Mouse (Mus musculus) v-Abl transformed pro-B cells (cell line): ENCODE data around the gene Cp.
"Not testable (repeated sequence)": the region's sequence is repeated elsewhere in the genome, so short reads cannot be mapped to it uniquely, and the experiment has no call there.

Experiments used
- in situ Hi-C, 2 experiments: fragments of 400-800 bp; cut with MboI; formaldehyde crosslinking; loops; one replicate each; pipeline ENCODE4 v1.15.1; 2025; ENCODE audit not compliant: unreplicated experiment in 2 of 2

The Cp gene

DNA sequence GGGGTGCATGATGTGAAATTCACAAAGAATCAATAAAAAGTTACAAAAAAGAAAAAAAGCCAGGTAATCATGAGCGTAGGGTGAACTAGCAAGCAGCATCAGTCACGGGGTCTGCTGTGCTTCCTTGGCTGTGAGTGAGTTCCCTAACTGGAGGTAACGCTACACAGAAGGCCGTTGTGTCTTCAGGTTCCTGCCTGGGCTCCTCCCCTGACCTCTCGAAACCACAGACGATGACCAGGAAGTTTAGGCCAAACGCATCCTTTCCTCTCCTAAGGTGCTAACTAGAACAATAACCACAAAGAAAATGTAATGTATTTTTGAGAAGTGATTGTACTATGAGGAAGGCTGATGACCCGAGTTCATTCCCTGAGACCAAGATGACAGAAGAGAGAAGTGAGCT, 47.6 kb downstream of the Cp start:
- in situ Hi-C loops: loop anchor here in 1 of 2 experiments (10.0 kb wide), 1 partner anchor 190 kb away; no protein-coding TSS in a partner anchor

DNA sequence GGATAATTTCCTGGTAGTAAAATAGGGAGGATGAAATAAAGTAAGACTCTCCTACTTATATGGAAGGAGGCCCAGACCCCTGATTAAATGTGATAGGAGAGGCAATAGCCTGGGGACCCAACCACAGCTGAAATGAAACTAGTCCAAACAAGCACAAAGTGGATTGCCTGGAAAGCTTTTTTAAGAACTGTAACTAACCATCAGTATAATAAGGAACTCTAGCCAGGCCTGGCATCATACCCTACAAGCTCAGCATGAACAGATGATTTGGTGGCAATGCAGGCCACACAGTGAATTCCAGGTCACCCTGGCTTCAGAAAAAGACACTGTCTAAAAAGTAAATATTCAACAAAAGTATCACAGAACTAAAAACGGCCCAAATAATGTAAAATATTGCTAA, 48.8 kb downstream of the Cp start:
- in situ Hi-C loops: loop anchor here in 1 of 2 experiments (10.0 kb wide), 1 partner anchor 189 kb away; no protein-coding TSS in a partner anchor

DNA sequence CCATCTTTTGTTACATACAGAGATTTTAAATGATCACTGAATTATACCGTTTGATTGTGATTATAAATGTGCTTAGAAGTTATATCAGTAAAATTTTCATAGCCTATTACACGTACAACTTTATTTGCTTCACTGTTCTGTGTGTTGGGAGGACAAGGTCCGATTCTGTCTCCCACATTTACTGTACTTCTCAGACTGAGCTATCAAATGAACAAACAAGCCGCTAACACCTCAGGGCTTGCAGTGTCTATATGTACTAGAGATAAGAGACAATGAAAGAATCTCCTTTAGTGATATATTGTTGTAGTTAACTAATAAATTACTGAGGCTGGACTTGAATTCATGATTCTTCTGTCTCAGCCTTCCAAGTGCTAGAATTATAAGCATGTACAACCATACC, 50.4 kb downstream of the Cp start:
- in situ Hi-C loops: loop anchor here in 1 of 2 experiments (10.0 kb wide), 1 partner anchor 188 kb away; no protein-coding TSS in a partner anchor

DNA sequence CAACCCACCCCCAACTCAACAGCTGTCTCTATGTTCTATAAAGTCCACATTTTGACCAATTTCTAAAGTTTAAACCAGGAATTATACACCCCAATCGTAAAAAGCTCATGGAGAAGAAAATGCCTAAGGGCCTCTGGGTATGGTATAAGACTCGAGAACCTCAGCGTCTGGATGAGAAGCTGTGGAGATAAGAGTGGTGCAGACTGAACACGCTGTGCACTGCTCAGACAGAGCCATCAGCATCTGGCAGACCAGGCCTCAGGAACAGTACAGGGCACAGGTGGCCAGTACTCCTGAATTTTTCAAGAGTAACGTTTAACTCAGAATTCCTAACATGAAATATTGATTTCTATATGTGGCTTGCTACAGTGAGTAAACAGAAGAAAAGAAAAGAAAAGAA, 50.9 kb downstream of the Cp start:
- in situ Hi-C loops: loop anchor here in 1 of 2 experiments (10.0 kb wide), 1 partner anchor 187 kb away; no protein-coding TSS in a partner anchor

DNA sequence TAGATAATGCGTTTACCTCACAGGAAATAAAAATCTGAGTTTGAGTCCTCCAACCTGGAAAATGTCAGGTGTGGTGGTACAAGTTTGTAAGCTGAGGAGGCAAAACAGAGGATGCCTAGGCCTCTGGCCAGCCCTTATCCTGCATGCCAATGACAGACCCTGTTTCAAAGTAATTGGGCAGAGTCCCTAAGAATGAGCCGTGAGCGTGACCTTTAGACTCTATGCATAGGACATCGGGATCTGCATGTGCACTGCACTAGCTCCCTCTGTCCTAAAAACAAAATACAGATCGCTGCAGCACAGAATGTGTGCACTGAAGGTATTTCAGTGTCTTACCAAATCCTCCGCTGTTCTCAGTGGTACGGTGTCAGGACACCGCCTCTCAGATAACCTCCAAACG, 53.6 kb downstream of the Cp start:
- in situ Hi-C loops: no loop called here

DNA sequence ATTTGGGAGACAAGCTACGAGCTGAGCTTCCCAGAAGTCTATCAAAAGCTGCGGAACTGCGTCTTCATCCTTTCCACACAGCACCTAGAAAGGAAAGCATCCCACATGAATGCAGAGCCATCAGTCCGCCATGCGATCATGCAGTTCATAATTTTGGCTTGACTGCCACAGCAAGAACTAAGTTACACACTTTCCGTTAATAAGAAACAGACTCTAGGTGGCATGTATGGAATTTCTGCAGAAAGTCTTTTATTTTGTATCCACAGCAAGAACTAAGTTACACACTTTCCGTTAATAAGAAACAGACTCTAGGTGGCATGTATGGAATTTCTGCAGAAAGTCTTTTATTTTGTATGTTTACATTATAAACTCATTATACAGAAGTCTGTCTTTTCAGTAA, 54.1 kb downstream of the Cp start:
- in situ Hi-C loops: not testable (repeated sequence)

DNA sequence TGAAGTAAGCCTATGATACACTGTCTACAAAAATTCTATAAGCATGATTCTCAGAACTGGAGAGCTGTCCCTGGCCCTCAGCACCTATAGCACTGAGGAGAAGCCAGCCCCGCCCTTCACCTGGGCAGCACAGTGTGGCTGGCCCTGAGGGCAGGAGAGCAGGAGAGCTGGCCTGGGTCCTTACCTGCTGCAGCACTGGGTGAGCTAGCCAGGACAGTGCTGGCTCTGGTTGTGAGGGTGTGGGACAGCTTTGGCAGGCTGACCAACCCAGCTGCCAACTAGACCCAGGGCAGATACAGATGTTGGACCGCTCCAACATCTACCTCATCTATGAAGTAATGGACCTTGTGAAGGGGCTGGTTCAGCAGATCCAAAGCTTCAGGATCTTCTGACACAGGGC, 57.6 kb downstream of the Cp start:
- in situ Hi-C loops: no loop called here

DNA sequence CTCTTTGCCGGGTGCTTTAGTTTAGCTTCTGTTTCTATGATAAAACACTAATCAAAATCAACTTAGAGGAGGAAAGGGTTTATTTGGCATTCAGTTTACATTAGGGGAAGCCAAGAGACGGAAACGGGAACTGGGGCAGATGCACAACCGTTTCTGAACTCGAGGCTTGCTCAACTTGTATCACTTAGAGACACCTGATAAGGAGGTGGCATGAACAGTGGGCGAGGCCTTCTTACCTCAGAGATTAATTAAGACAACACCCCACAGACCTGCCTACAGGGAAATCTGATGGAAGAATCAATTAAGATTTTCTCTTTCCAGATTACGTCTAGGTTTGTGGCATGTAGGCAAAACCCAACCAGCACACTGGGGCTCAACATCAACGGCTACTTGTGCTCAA, 61.2 kb downstream of the Cp start:
- in situ Hi-C loops: no loop called here

DNA sequence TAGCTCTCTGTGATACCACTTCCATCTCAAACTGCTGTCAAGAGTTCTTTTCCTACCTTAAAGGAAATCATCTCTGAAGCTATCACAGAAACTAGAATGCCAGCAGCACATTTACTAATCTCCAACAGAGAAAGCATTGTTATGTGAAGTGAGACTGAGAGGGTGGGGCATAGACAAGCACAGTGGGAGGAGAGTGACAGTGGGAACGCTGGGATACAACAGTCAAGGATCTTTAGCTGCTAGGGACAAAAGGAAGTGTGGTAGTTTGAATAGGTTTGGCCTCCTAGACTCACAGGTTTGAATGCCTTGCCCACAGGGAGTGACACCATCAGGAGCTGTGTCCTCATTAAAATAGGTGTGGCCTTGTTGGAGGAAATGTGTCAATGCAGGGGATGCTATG, 67.0 kb downstream of the Cp start:
- in situ Hi-C loops: no loop called here

DNA sequence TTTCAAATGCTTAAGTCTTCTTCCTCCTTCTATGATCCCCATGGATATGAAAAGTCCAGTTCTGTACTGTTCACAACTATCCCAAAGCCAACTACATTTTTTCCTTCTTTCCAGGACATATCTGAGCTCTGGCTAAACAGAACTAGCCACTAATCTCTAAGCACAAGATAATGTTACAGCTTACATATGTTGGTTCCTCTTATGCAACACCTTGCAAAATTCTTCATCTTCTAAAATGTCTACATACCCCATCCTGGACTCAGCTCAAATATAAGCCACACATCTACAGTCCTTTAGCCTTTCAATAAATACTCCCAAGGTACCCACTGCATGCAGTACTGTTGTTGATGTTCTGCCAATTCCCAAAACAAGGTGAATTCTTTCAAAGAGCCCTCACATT, 69.6 kb downstream of the Cp start:
- in situ Hi-C loops: loop anchor here in 1 of 2 experiments (25.0 kb wide), 2 partner anchors 389 to 714 kb away; partner anchors contain the start of gene 1700064H15Rik

DNA sequence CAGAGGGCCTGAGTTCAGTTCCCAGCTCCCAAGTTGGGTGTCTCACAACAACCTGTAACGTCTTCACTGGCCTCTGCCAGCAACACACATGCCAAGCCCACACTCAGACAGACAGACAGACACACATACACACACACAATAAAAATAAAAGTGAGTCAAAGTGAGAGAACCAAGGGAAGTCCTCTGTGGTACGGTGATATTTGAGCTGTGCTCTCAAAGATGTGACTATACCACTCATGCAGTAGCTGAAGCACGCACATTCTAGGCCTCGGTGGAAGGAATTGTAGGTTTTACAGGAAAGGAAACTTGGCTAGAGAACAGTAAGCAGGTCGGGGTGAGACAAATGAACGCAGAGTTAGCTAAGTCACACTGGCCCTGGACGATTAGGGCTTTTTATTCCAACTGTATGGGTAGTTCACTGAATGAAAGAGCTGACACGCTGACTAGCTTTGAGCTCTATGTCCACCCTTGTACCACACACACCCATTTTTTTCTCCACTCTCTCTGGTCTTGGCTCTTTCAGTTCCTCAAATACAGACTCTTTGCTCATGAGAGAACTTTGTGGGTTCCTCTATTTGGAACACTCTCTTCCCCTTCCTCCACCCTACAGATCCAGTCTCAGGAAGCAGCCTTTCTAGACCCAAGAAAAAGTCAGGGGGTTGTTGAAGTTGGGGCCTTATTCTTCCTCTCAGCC, 70.3 kb downstream of the Cp start:
- in situ Hi-C loops: loop anchor here in 1 of 2 experiments (25.0 kb wide), 2 partner anchors 390 to 715 kb away; partner anchors contain the start of gene 1700064H15Rik

DNA sequence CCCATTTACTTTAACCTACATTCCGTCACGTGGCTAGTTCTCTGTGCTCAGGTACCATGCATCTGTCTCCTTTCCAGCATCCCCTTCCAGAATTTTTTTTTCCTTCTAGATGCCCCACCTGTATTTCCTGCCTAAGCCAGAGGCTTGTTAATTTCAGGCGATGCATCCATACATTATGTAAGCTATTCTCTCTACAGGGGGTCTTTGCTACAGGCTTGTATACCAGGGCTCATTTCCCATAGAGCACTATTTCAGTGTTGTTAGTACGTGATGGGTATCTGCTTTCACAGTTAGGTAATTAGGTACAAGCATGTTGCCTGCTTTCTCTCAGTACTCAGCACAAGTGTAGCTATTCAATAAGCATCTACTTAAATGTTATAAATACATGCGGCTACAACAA, 70.9 kb downstream of the Cp start:
- in situ Hi-C loops: loop anchor here in 1 of 2 experiments (25.0 kb wide), 2 partner anchors 390 to 715 kb away; partner anchors contain the start of gene 1700064H15Rik

DNA sequence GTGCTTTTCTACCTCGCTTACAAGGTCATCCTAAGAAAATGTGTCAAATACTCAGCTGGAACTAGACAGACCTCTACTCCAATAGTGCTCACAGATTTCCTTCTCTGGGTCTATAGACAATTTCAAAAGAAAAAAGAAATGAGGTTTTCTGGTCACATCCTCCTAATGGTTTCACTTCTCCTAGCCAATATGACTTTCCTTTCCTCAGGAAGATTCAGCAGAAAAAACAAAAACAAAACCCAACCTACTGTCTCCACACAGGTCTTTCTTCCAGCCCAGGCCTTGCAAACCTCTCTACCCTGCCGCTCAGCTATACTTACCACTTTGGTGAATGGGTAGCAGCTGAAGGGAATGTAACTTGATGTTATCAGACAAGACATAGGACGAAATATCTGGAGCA, 71.8 kb downstream of the Cp start:
- in situ Hi-C loops: loop anchor here in 1 of 2 experiments (25.0 kb wide), 2 partner anchors 391 to 716 kb away; partner anchors contain the start of gene 1700064H15Rik

DNA sequence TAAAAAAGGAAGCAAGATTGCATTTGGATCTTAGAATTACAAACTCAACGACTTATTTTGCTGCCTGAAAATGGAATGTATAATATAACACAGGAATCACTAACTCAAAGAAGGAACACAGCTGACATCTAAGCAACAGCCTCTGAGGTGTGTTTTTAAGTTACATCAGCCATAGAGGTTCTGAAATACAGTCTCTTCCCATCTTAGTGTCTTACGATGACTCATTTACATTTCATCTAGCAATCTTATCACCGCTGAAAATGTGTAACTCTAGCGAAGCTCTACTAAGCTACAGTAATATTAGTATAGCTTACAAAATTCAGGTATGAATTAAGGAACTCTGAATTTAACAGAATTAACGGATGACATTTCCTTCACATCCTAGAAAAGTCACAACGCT, 74.0 kb downstream of the Cp start:
- in situ Hi-C loops: loop anchor here in 1 of 2 experiments (25.0 kb wide), 2 partner anchors 394 to 719 kb away; partner anchors contain the start of gene 1700064H15Rik

DNA sequence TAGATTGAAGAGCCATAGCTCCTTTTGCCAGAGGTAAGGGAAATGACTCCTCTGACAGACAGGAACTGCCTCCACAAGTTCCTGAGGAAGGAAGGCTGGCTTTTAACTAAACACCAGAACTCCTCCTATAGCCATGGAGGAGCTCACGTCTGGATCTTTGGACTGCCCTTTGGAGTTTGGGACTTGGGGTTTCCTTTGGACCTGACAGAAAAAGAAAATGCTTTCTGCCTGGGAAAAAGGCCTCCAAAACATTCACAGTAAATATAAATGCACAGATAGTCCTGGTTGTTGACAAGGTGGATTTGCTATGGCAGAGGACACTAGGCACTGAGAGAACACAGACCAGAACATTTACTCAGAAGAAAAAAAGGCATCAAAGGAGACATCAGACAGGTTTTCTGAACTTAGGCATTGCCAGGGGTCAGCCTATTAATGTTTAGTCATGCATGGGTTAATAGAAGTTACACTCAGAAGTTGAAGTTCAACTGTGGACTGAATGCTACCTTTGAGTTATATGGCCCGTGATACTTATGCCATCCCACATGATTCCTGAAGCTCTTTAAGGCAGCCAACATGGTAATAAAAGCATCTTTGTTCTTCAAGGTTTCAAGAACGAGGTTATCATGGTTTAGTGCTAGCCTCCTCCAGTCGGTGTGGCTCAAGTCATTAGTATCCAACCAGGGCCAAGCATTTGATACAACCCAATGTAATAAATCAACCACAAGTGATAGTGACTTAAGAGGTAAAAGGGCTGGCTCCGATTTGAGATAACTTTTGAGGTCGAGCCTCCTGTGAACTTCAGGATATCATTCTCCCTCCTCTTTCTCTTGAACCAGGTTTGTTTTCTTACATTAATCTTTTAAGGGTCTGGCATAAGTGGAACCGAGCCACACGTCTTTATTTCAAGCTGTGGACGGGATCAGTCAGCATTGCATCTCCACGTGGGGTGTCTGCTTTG, 77.2 kb downstream of the Cp start:
- in situ Hi-C loops: loop anchor here in 1 of 2 experiments (25.0 kb wide), 2 partner anchors 397 to 722 kb away; partner anchors contain the start of gene 1700064H15Rik

DNA sequence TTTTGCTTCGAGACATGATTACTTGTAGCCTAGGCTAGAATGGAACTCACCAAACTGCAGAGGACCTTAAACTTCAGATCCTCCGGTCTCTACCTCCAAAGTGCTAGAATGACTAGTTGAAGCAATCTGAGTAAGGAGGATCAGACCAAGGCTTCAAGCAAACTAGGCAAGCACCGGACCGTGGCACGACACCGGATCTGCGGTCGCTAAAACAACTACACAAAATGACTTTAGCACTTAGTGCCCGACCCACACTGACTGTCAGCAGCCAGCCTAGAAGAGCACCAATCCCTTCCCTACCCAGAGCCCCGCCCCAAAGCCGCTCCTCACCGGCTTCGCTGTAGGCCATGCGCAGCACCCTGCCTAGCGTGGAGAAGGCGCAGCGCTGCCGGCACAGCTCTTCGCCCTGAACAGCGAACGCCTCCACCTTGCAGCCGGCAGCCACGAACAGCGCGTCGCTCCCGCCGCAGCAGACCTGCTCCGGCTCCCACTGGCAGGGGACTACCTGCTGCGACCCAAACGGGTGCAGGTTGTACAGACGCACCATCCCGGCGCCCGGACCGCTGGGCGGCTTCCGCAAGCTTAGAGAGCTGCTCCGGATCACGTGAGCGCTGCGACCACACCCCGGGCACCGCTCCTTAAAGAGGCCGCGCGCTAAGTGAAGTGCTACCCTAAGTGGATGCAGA, 78.0 kb downstream of the Cp start, which contains the start of gene Hps3:
TSS of gene Hps3 (minus strand) at position 597 of the 686 bp plus-strand sequence.
- in situ Hi-C loops: loop anchor here in 1 of 2 experiments (25.0 kb wide), 2 partner anchors 398 to 723 kb away; partner anchors contain the start of gene 1700064H15Rik

DNA sequence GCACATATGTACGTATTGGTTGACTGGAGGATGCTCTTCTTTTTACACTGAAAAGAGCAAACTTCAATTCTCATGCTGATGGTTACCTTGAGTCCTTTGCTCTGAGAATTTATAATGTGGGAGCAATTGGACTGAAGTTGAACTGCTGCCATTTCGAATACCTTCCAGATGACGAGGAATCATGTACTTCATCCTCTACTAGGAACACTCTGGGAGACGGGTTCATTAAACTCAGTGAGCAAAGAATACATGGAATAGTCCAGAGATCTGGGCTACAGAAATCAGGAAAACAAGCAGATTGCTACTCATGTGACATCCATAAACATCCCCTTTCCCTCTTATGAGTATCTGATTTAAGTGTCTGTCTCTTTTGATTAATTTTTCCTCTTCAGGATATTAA, 79.2 kb downstream of the Cp start:
- in situ Hi-C loops: loop anchor here in 1 of 2 experiments (25.0 kb wide), 2 partner anchors 399 to 724 kb away; partner anchors contain the start of gene 1700064H15Rik

DNA sequence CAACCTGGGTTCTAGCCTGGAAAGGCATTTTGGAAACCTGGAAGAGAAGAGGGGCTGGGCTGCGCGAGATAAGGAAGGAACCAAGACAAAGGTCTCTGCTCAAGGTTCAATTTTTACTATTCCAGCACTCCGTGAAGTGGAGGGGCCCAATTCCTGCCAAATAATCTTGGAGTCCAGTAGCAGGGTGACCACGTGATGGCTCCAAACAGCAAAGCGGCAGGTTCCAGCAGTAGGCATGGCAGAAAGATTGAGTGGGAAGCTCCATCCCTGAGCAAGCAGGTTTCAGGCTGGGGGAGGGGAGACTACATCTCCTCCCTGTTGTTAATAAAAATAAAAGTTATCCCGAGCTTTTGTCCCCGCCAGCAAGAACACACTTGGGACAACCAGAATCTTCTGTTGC, 84.6 kb downstream of the Cp start:
- in situ Hi-C loops: loop anchor here in 1 of 2 experiments (25.0 kb wide), 2 partner anchors 404 to 729 kb away; partner anchors contain the start of gene 1700064H15Rik

DNA sequence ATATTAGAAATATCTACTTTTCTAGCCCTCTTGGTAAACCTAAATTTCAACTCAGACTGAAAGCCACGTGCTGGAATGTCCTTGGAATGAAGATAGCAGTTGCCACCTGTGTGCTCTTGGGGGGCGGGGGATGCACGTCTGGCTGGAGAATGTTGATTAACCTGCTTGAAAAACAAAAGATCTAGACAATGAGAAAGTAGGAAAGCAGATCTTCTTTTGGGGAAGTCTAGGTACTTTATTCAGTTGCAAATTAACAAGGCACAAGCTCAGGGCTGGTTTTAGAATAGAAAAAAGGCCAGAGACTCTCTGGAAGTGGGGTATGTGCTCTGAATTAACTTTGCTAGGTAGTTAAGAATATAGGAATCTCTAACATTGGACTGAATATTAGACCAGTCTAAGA, 87.9 kb downstream of the Cp start:
- in situ Hi-C loops: loop anchor here in 1 of 2 experiments (25.0 kb wide), 2 partner anchors 407 to 732 kb away; partner anchors contain the start of gene 1700064H15Rik
